8 mouse cellular contexts compared by ENCODE assay signal in the genomic region with DNA sequence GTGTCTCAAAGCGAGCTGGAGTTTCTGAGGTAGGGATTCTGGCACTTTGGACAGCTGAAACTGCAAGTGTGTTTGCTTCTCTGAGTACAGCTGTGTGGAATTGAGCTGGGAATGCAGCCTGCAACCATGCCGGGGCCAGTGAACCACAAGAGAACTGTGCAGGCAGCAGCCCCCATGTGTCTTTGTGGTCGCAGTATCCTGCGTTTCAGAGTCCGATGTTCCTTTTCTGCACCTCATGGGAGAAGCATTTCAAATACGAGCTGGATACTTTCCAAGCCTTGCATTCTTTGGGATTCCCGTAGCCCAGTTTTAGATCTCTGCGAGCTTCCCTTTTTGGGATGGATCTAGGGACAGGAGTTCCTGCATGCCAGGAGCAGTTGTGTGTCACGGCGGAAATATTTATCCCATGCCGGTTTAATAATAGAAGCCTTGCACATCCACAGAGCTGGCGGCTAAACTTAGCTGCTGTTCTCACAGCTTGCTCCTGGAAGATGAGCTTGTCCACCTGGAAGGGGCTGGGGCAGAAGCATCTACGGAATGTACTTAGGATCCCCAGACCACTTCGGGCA.
A peak's percentile ranks its signal among the peaks of the same experiment; 100 is the strongest.
DNase-seq lines count a peak whose midpoint lies in the region; ATAC-seq and TF ChIP-seq lines count a peak whose summit lies in the region.

No protein-coding gene starts in this region.

- ATAC-seq in heart, embryonic 13.5 days (ENCODE audit: extremely low read depth, insufficient number of reproducible peaks, low FRiP score, low TSS enrichment), result peak; percentile 42; the same call in 1 of the 2 replicates
- ATAC-seq in limb, embryonic 15.5 days (ENCODE audit: insufficient number of reproducible peaks, low FRiP score, low TSS enrichment, low read depth), result peak; percentile 72
- ATAC-seq in forebrain, embryonic 16.5 days, result no peak

- 30% methylated on average over 14 of the region's 14 CpGs for WGBS in kidney, adult 2 months
- WGBS in heart, embryonic 13.5 days, result 13% methylated on average over 14 of the region's 14 CpGs
- WGBS in limb, embryonic 15.5 days, result 27% methylated on average over 14 of the region's 14 CpGs
- 64% methylated on average over 14 of the region's 14 CpGs for WGBS in forebrain, embryonic 16.5 days

- H3K4me1 ChIP-seq in kidney, adult 2 months (ENCODE audit: control insufficient read depth, insufficient read depth, low read length), result no peaks in the 10 kb centered on the region
- peaks cover 64% of the 10 kb centered on the region for H3K4me1 ChIP-seq in heart, embryonic 13.5 days
- H3K4me1 ChIP-seq in limb, embryonic 15.5 days, result peaks cover 29% of the 10 kb centered on the region
- H3K4me1 ChIP-seq in forebrain, embryonic 16.5 days (replicated peaks; ENCODE audit: control insufficient read depth, insufficient read depth, low read length), result no peaks in the 10 kb centered on the region; the same call in 1 of the 2 replicates

- peak; percentile 63 for DNase-seq in kidney, adult 2 months
- no peak for DNase-seq in kidney, adult 18-20 months
- DNase-seq in brain, adult 2 months (ENCODE audit: low read depth, low spot score), result peak; percentile 68
- no peak for DNase-seq in layer of hippocampus, adult 9-10 months (ENCODE audit: low spot score)
- DNase-seq in natural killer cell, adult 2 months (ENCODE audit: low spot score in 2 of 2), result no peak

- H3K4me2 ChIP-seq in heart, embryonic 13.5 days, result peak overlapping the region; percentile 53
- H3K4me2 ChIP-seq in limb, embryonic 15.5 days, result no peak overlapping the region; the same call in 1 of the 2 replicates
- H3K4me2 ChIP-seq in forebrain, embryonic 16.5 days (ENCODE audit: low read length), result no peak overlapping the region

- H3K9ac ChIP-seq in heart, embryonic 13.5 days, result peak overlapping the region; percentile 78
- no peak overlapping the region for H3K9ac ChIP-seq in limb, embryonic 15.5 days
- H3K9ac ChIP-seq in forebrain, embryonic 16.5 days (replicated peaks; ENCODE audit: low read depth, low read length), result no peak overlapping the region

- TF ChIP-seq CTCF in kidney, adult 2 months (conservative IDR thresholded peaks at IDR 0.05; ENCODE audit: insufficient read depth, insufficient read length, low read depth, low read length), result no peak

- H3K9me3 ChIP-seq in heart, embryonic 13.5 days, result no peaks in the 10 kb centered on the region
- no peaks in the 10 kb centered on the region for H3K9me3 ChIP-seq in limb, embryonic 15.5 days
- H3K9me3 ChIP-seq in forebrain, embryonic 16.5 days (ENCODE audit: control insufficient read depth, low read length), result no peaks in the 10 kb centered on the region

- TF ChIP-seq POLR2A in kidney, adult 2 months (IDR thresholded peaks at IDR 0.05; ENCODE audit: low read depth, low read length), result no peak

- H3K27ac ChIP-seq in kidney, adult 2 months (ENCODE audit: insufficient read depth, low read depth, low read length), result peak overlapping the region; percentile 14; the same call in 1 of the 2 replicates
- H3K27ac ChIP-seq in heart, embryonic 13.5 days (replicated peaks), result peak overlapping the region; percentile 98
- peak overlapping the region; percentile 76 for H3K27ac ChIP-seq in limb, embryonic 15.5 days
- H3K27ac ChIP-seq in forebrain, embryonic 16.5 days (ENCODE audit: low read length), result no peak overlapping the region

- H3K4me3 ChIP-seq in kidney, adult 2 months (ENCODE audit: insufficient read depth, low read depth, low read length), result no peak overlapping the region
- no peak overlapping the region for H3K4me3 ChIP-seq in heart, embryonic 13.5 days
- no peak overlapping the region for H3K4me3 ChIP-seq in limb, embryonic 15.5 days
- no peak overlapping the region for H3K4me3 ChIP-seq in forebrain, embryonic 16.5 days (replicated peaks; ENCODE audit: low read length)

- H3K27me3 ChIP-seq in kidney, adult 2 months (replicated peaks; ENCODE audit: control insufficient read depth, insufficient read depth, low read length), result no peaks in the 10 kb centered on the region
- H3K27me3 ChIP-seq in heart, embryonic 13.5 days (replicated peaks), result no peaks in the 10 kb centered on the region
- H3K27me3 ChIP-seq in limb, embryonic 15.5 days, result no peaks in the 10 kb centered on the region
- H3K27me3 ChIP-seq in forebrain, embryonic 16.5 days (replicated peaks; ENCODE audit: control insufficient read depth, insufficient read depth, low read length), result no peaks in the 10 kb centered on the region

- no peaks in the 10 kb centered on the region for H3K36me3 ChIP-seq in kidney, adult 2 months (ENCODE audit: control insufficient read depth, insufficient read depth, low read length)
- no peaks in the 10 kb centered on the region for H3K36me3 ChIP-seq in heart, embryonic 13.5 days
- H3K36me3 ChIP-seq in limb, embryonic 15.5 days, result no peaks in the 10 kb centered on the region
- no peaks in the 10 kb centered on the region for H3K36me3 ChIP-seq in forebrain, embryonic 16.5 days (ENCODE audit: control insufficient read depth, insufficient read depth)

Comparison
In these comparisons a context has a peak if more than half of its experiments do, and no peak if none do; other contexts are left out.
1. DNase-seq: peak in kidney, adult 2 months (single experiment) and brain, adult 2 months (single experiment); none in kidney, adult 18-20 months (single experiment), layer of hippocampus, adult 9-10 months (single experiment) and natural killer cell, adult 2 months (0 of 2).